In the genomic region with DNA sequence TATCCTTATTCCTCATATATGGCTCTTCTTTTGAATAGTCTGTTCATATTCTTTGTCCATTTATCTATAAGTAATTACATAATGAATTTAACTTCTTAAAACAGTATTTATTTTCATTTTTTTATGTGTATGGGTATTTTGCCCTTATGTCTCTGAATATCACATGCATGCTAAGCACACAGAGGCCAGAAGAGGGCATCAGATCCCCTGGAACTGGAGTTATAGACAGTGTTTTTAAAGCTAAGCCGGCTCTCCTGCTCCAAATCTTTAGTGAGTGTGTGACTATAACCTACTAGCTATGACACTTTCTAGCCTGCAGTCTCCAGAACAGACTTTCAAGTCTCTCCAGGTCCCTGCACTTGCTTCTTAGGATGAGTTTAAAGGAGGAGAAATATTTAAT, we compare ENCODE assay signal across 9 mouse cellular contexts.
DNase-seq lines count a peak whose midpoint lies in the region; ATAC-seq and TF ChIP-seq lines count a peak whose summit lies in the region.
"Had no signal": no experiment of that assay in that cellular context is flagged by ENCODE, and none has a peak within 500 bp of the region (broad histone marks: within the 10 kb centered on the region; RNA-seq: fewer than 3 reads in every experiment).

No protein-coding gene starts in this region.

- peaks cover 78% of the 10 kb centered on the region for H3K36me3 ChIP-seq in forebrain, embryonic 14.5 days (ENCODE audit: control insufficient read depth, insufficient read depth, low read length)
- peaks cover 17% of the 10 kb centered on the region; the same call in 1 of the 2 replicates for H3K36me3 ChIP-seq in forebrain, embryonic 11.5 days (ENCODE audit: control insufficient read depth, insufficient read depth, low read length)
- peaks cover 61% of the 10 kb centered on the region for H3K36me3 ChIP-seq in liver, postnatal 0 days (replicated peaks; ENCODE audit: insufficient read depth, low read length)

- WGBS in forebrain, embryonic 14.5 days, result 24% methylated on average over 1 of the region's 1 CpGs
- 60% methylated on average over 1 of the region's 1 CpGs for WGBS in forebrain, embryonic 11.5 days
- 23% methylated on average over 1 of the region's 1 CpGs for WGBS in liver, postnatal 0 days (ENCODE audit: insufficient replicate concordance)

- no peak for TF ChIP-seq EP300 in liver, postnatal 0 days (IDR thresholded peaks at IDR 0.05; ENCODE audit: low read depth)

- peak; percentile 52; the same call in 1 of the 2 replicates for ATAC-seq in forebrain, embryonic 14.5 days
- no peak for ATAC-seq in forebrain, embryonic 11.5 days (replicated peaks; ENCODE audit: low FRiP score)
- no peak for ATAC-seq in liver, postnatal 0 days
- ATAC-seq in monocyte, adult 5-6 weeks (replicated peaks; ENCODE audit: insufficient number of reproducible peaks, low FRiP score, low TSS enrichment, poor library complexity, severe bottlenecking), result no peak

- no peaks in the 10 kb centered on the region for H3K27me3 ChIP-seq in forebrain, embryonic 14.5 days (replicated peaks; ENCODE audit: control insufficient read depth, insufficient read depth, low read length)
- H3K27me3 ChIP-seq in forebrain, embryonic 11.5 days (ENCODE audit: control insufficient read depth, insufficient read depth, low read length), result no peaks in the 10 kb centered on the region
- no peaks in the 10 kb centered on the region for H3K27me3 ChIP-seq in liver, postnatal 0 days (ENCODE audit: insufficient read depth, low read length)
- H3K27me3 ChIP-seq: liver, embryonic 15.5 days had no signal

- H3K4me1 ChIP-seq in forebrain, embryonic 14.5 days (ENCODE audit: control insufficient read depth, insufficient read depth, low read length), result no peaks in the 10 kb centered on the region
- no peaks in the 10 kb centered on the region for H3K4me1 ChIP-seq in forebrain, embryonic 11.5 days (replicated peaks; ENCODE audit: control insufficient read depth, insufficient read depth, low read length)
- H3K4me1 ChIP-seq in liver, postnatal 0 days (ENCODE audit: insufficient read depth), result peaks cover 3% of the 10 kb centered on the region; the same call in 1 of the 2 replicates
- H3K4me1 ChIP-seq: liver, embryonic 15.5 days had no signal

- peak; percentile 66 for TF ChIP-seq CTCF in liver, postnatal 0 days (IDR thresholded peaks at IDR 0.05; ENCODE audit: low read depth)

- DNase-seq in forebrain, embryonic 14.5 days (ENCODE audit: low spot score), result peak; percentile 63
- DNase-seq in forebrain, embryonic 11.5 days (ENCODE audit: low spot score), result no peak
- DNase-seq in liver, postnatal 0 days, result no peak
- no peak for DNase-seq in liver
- DNase-seq in cerebellum, postnatal 14 days, result peak; percentile 67 to 69
- peak; percentile 32 to 57 for DNase-seq in layer of hippocampus, postnatal 14 days (ENCODE audit: low spot score in 2 of 2)
- peak; percentile 51 for DNase-seq in right cerebral cortex, postnatal 4 days

- H3K27ac ChIP-seq in forebrain, embryonic 14.5 days (ENCODE audit: low read depth, low read length), result no peak overlapping the region
- H3K27ac ChIP-seq in forebrain, embryonic 11.5 days (ENCODE audit: low read depth, low read length), result no peak overlapping the region
- no peak overlapping the region for H3K27ac ChIP-seq in liver, postnatal 0 days (ENCODE audit: low read depth)
- H3K27ac ChIP-seq: liver, embryonic 15.5 days had no signal

- no peak overlapping the region for H3K4me3 ChIP-seq in forebrain, embryonic 14.5 days (ENCODE audit: low read depth, low read length)
- no peak overlapping the region for H3K4me3 ChIP-seq in forebrain, embryonic 11.5 days (ENCODE audit: low read depth, low read length)
- no peak overlapping the region for H3K4me3 ChIP-seq in liver, postnatal 0 days (ENCODE audit: low read depth, low read length)
- H3K4me3 ChIP-seq: liver, embryonic 15.5 days had no signal

- no peak overlapping the region for H3K9ac ChIP-seq in forebrain, embryonic 14.5 days (ENCODE audit: low read length)
- no peak overlapping the region for H3K9ac ChIP-seq in forebrain, embryonic 11.5 days (ENCODE audit: low read length)
- H3K9ac ChIP-seq in liver, postnatal 0 days (replicated peaks), result no peak overlapping the region
- H3K9ac ChIP-seq: liver, embryonic 15.5 days had no signal

- H3K4me2 ChIP-seq in forebrain, embryonic 14.5 days (ENCODE audit: low read length), result no peak overlapping the region
- no peak overlapping the region for H3K4me2 ChIP-seq in forebrain, embryonic 11.5 days (ENCODE audit: low read depth, low read length, severe bottlenecking)
- no peak overlapping the region for H3K4me2 ChIP-seq in liver, postnatal 0 days (ENCODE audit: low read depth, low read length)
- H3K4me2 ChIP-seq: liver, embryonic 15.5 days had no signal

- no peaks in the 10 kb centered on the region for H3K9me3 ChIP-seq in forebrain, embryonic 14.5 days (replicated peaks; ENCODE audit: control insufficient read depth, low read length)
- H3K9me3 ChIP-seq in forebrain, embryonic 11.5 days (ENCODE audit: control insufficient read depth, low read length), result no peaks in the 10 kb centered on the region
- H3K9me3 ChIP-seq in liver, postnatal 0 days (ENCODE audit: low read length), result no peaks in the 10 kb centered on the region
- H3K9me3 ChIP-seq: liver, embryonic 15.5 days had no signal

Comparison
In these comparisons a context has a peak if more than half of its experiments do, and no peak if none do; other contexts are left out.
1. DNase-seq: peak in forebrain, embryonic 14.5 days (single experiment), cerebellum, postnatal 14 days (2 of 2), layer of hippocampus, postnatal 14 days (2 of 2) and right cerebral cortex, postnatal 4 days (single experiment); none in forebrain, embryonic 11.5 days (single experiment), liver, postnatal 0 days (single experiment) and liver (single experiment).